Mouse (Mus musculus) brain, adult 2 months (tissue): ENCODE results near the gene Gpr132.

Experiments used
- DNase-seq: peaks from one replicate; pipeline ENCODE4 v3.0.0; 2011; ENCODE audit warnings: low read depth, low spot score

Gene Gpr132

DNA sequence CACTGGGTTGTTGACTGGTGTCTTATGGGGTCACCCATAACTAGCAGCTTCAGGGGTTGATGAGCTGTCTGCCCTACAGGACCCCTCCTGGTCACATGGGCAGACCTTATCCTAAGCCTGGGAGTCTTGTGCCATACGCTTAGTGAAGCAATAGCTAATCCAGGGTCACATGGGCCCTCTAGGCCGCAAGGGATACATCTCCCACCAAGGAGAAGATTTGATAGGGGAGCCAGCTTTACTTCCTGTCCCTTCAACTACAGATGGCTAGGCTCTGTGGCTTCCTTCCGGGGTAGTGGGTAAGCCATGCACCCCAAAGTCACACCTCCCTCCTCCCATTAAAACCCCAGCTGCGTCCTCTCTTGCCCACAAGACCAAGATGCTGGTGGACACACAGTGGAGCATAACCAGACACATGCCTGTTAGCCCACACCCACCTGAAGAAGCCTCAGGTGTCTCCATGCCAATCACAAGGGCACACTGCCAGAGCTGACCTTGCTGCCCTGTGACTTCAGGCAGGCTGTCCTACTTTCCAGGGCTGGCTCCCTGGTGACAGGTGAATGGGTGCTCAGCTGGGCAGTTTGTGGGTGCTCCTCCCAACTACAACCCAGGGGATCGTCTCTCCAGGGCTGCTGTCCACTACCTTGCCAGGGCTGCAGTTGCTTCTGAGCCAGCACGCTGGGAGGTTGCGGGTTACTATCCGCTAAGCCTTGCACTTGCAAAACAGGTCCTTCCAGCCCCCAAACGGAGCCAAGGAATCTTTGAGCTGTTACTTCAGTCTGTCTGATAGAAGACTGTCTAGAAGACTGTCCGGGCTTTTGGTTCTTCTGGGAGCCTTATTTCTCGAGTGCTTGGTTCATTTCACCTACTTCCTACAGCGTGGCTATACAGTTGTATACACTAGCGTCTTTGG is at the start of gene Gpr132:
Gene Gpr132, minus strand, starts transcription at position 51 of the 910 bp plus-strand sequence.
- no peak for DNase-seq

DNA sequence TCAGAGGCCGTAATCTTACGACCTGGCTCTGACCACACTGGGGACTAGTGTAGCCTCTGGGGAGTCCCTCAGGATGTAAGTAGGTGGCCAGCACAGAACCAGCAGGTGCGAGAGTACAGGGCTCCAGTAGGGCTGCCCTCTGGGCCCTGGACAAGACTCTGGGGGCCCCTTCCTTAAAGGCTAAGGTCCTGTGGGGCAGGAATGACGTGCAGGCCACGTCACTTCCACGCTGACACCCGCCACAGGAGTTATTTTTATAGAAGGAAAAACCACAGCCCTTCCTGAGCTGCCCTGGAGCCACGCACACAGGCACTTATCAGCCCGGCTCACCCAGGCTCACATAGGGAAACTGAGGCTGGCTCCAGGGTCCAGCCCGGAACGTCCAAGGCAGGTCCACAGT is 49.5 kb upstream of the Gpr132 start:
- no peak for DNase-seq

DNA sequence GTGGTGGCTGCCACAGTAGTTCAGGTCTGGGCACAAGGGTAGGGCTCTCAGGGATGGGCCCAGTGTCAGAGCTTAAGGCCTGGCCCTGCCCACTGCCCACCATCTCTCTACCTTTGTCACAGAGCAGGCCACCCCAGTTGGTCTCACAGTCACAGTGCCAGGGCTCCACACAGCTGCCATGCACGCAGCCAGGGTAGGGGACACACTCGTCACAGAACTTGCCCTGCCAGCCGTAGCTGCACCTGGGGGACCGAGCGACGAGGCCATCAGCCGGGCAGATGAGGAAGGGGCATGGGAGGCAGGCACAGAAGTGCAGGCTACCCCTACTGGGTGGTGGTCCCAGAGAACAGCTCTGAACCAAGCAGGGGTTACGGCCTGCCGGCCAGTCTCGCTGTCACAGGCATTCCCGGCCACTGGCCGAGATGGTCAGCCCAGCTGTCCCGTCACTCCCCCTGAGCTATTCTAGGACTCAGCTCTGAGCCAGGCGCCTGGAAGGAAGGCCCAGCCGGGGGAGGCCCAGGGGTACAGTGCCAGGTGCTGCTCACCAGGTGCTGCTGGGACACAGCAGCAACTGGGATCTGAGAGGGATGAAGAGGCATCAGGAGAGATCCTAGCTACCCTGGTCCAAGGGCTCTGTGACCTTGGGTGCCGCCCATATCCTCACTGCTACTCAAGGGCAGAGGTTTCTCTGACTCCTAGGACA is 48.8 kb upstream of the Gpr132 start:
- no peak for DNase-seq

DNA sequence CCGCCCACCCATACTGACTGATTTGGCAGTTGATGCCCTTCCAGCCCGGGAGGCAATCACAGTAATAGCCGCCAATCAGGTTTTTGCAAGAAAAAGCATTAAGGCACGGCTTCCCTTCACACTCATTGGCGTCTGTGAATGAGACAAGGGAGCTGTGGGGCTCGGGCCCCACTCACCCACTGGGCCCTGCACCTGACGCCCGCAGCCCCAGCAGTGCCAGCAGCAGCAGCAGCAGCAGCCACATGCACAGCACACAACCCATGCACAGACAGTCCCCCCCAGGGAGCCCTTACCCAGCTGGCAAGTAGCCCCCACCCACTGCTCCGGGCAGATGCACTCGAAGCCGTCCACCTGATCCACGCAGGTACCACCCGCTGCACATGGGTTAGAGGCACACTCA is 47.6 kb upstream of the Gpr132 start:
- DNase-seq = no peak

DNA sequence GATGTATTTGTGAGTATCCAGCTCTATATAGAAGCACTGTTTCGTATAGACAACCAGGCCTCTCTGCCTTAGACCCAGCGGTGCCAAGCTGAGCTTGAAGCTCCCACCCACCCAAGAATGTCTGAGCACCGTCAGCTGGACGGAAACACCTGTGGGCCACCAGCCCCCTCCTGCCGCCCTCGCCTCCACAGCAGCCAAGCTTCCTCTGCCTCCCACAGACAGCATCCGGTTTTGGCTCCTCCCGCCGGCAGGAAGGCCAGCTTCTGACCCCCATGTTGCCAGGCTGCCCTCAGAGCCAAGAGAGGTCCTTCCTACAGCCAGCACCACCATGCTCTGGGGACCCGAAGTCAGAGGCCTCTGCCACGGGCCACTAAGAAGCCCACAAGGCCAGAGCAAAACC is 46.5 kb upstream of the Gpr132 start:
- DNase-seq = no peak

DNA sequence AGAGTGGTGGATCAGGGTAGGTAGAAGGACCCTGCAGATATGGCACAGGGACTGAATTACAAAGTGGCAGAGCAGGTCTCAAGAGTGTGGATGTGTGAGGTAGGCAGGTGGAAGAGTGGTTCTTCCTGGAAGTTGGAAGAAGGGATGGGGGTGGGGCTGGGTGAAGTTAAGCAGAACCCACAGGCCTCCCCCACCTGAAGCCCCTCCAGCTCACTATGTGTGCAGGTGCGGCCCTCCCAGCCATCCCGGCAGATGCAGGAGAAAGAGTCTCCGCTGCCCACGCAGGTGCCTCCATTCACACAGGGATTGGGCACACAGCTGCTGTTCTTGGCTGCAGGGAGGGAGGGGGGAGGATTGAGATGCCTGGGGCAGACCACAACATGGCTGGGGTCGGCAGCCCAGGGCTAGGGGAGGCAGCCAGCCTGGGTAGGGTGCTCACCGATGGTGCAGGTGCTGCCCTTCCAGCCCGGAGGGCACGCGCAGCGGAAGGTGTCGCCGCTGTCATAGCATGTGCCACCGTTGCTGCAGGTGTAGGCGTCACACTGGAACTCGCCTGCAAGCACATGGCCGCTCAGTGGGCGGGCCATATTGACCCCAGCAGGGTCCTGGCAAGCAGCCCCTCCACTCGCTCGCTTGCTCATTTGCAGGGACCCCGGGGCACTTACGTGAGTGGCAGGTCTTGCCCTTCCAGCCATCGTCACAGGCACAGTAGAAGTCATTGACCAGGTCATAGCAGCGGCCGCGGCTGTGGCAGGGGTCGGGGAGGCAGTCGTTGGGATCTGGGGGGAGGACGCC is 45.1 kb upstream of the Gpr132 start:
- no peak for DNase-seq

DNA sequence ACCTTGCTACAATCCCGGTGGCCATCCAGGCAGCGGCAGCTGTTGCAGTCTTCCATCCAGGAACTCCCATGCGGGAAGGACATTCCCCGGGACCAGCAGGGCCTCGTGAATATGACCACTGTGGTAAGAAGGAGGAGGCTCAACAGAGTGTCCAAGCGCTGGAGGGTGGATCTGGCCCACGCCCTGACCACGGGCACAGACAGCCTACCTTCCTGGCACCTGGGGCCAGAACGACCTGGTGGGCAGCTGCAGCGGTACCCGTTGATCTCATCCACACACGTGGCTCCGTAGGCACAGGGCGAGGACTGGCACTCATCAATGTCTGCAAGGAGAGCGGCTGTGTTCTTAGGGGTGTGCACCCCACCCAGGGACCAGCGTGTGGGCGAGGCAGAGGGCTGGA is 43.7 kb upstream of the Gpr132 start:
- no peak for DNase-seq

DNA sequence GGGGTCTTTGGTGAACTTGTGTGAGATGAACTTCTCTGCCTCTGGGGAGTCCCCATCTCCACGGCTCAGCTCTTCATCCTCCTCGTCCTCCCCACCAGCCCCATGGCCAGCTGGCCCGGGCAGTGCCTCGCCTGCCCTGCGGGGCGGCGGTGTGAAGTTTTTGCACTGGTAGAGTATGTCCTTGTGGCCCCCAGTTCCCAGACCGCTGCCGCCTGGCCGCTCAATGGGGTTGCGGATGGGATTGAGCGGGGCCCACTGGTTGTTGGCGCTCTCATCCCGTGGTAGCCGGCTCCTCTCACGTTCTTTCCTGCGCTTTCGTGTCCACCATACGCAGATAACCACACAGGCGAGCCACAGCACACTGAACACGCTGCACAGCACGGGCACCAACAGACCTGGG is 41.0 kb upstream of the Gpr132 start:
- no peak for DNase-seq

DNA sequence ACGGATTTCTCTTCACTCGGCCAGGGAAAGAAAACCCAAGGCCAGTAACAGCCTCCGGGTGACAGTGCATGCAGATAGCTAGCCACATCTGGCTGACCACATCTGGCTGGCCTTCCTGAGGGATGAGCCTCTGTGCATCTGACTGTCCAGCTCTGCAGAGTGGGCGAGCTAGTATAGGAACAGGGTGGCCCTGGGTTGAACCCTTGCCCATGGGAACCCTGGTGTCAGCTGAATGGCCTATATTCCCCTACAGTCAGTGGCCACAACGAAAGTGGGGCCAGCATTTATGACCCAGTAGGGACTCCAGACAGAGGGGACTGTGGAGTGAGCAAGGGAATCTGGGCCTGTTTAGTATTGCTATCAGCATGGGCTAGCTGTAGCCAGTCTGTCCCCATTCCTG is 37.0 kb upstream of the Gpr132 start:
- no peak for DNase-seq

DNA sequence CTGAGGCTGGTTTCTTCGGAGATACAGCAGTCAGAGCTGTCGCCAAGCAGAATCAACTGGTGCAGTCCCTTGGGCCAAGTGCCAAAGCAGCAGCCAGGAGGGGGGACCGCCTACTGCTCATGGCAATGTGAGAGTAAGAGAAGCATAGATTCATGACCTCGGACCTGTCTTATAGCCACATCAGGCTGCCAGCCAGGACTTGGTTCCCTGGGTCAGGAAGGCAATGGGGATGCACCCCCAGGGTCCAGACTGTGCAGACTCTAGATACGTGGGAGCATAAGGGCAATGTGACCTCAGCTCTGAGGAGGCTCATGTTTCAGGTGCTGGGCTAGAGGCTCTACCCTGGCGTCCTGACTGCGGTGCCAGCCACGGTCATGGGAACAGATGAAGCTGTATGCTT is 35.9 kb upstream of the Gpr132 start:
- no peak for DNase-seq

DNA sequence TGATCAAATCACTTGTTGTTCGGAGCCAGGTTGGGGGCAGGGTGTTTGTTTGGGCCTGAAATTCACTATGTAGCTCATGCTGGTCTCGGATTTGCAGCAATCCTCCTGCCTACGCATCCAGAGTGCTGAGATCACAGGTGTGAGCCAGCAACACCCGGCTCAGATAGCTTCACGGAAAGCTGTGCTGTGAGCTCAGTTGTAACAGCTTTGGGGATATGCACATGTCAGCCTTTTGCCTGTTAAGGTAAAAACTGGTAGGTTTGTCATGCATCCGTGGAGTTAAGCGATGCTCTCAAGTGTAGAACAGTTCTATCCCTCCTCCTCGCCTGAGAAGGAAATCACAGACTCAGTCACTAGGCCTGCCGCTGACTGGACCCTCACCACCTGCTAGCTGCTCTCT is 32.6 kb upstream of the Gpr132 start:
- peak; percentile 90 for DNase-seq

DNA sequence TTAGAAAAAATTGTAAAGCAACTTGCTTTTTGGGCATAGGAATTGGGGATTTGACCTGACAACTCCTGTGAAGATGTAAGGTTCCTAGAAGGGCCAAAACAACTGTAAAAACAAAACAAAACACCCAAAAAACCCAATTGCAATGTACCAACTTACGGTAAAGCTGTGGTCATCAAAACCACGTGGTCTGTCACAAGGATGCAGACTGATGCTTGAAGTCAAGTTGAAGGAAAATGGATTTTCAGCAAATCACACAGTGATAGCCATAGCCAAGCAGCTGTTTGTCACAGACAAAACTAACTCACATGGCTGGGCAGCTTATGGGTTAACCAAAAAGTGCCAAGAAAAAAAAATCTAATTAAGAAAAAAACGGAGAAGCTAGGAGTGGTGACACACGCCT is 30.9 kb upstream of the Gpr132 start:
- no peak for DNase-seq

DNA sequence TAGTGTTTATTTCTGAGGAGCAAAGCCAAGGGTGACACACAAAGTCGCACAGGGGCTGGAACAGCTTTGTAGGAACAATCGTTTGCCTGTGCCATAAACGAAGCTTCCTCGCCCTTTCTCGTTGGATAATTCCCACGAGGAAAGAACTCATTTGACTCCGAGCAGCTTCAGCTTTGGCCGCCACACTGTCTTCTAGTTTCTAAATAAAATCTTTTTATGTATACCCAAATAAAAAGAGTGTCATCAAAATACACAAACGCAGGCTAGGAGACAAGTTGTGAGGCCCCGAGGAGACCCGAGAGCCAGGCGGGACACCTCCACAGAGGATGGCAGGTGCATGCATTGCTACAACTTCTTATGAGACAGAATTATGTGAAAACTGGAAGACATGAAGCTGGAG is 30.3 kb upstream of the Gpr132 start:
- DNase-seq = no peak

DNA sequence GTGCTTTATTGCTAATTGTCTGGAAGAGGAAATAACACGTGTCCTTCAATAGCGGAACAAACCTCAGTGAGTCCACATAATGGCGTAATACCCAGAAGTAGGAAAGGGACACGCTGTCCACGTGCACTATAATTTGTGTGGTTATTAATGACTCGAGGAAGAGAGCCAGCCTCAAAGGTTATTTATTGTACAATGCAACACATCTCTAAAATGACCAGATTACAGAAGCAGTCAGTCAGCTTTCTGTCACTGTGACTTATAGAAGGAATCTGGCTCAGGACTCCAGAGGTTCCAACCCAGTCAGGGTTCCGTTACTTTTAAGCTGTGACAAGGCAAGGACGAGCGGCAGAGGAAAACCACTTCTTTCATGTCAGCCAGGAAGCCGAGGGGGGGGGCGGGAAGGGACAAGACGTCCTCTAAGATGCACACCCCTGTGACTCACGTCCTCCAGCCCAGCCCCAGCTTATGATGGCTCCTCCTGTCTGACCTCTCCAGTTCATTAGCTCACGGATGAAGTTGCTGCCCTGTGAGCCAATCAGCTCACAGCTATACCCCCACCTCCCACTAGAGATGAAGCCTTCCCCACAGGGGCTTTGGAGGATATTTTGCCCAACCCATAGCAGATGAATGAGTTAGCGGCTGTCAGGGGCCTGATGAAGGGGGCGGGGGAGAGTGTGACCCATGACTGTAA is 29.6 kb upstream of the Gpr132 start:
- peak; percentile 33 for DNase-seq

DNA sequence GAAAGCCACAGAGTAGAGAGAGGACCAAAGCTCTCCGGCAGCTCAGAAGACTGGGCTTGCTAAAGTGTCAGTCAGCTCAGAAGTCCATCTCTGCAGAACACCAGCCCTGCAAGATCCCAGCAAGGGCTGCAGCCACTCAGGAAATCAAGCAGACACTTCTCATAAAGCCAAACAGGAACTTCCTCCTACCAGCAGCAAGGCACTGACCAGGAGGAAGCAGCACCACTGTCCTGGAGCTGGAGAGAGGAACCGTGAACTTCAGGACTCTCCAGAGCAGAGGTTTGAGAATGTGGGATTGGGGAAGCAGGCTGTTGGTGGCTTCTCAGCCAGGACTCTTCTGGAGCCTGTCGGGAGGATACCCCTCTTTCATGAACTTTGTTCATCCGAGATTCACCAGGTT is 26.9 kb upstream of the Gpr132 start:
- DNase-seq = peak; percentile 25

DNA sequence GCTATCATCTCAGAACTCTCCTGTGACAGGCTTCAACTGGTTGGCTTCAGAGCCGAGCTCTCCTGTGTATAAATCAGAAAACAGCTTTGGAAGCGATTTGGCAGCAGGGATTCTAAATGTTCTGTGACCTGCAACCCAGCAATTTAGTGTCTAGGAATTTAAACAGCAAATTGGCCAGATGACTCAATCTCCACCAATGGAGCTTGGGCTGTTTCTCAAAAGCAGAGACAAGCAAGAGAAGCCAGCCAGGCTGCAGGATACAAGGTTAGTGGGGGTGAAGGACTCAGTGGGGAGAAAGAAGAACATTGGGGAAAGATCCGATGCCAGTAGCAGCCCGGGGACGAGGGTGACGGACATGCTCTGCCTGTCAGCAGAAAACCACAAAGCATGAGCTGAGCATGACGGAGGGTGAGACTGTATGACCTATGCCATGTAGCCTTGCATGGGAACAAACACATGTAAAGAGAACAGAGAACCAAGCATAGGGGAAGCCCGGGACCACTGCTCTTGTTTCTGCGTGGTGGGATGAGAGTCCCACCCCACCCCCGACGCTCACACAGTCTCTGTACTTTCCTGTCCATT is 26.4 kb upstream of the Gpr132 start:
- DNase-seq = peak; percentile 71

DNA sequence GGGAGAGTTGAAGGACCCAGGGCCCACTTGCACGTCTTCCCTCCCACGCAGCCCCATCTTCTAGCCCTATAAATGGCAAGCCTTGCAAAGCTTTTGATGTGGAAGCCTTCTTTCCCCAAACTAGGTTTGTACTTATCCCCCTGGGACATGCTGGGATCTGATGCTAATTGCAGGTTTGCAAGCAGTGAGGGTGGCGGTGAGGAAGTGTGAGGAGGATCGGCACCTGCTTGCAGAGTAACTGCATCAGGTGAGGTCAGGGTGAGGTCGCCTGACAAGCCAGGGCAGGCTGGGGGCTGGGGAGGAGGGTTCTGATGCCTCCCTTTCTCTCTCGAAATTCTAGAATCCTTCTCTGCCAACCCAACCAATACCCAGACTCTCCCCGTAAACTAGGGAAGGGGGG is 17.4 kb upstream of the Gpr132 start:
- DNase-seq = peak; percentile 49

DNA sequence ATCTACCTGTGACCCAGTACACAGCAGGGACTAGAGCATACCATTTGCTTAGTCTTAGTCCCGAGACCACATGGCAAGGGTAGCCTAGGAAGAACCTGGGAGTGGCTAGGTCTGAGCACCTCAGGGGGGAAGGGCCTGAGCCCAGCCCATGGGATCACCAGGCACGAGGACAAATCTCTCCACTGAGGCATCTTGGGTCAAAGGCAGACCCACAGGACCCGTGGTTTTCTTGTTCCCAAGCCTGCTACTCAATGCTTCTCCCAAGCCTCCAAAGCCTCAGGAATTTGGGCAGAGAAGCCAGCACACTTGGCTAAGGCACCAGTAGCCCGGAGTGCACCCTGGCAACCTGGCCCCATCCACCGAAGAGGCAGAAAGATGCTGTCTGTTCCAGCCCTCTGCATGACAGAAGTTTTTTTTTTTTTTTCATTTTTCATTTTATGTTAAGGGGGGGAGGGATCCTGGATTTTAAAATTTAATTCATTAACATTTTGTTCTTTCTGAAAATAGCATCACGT is 13.3 kb upstream of the Gpr132 start:
- DNase-seq = no peak

DNA sequence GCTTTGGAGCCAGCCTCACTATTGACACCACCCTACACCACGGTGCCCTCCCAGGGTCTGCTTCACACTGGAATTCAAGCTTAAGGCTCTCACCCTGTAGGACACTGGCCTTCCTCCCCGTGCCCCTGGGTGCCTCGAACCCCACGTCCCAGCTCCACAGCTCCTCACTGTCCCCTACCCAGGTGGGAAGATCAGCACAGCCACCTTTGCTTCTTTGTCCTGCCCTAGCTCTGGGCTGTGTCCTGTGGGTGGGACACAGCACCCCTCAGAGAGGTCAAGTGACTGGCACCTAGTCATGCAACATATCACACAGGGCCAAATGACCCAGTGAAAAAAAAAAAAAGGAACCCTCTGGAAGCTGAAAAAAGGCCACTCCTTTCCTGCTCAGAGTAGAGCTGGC is 12.6 kb upstream of the Gpr132 start:
- DNase-seq = no peak

DNA sequence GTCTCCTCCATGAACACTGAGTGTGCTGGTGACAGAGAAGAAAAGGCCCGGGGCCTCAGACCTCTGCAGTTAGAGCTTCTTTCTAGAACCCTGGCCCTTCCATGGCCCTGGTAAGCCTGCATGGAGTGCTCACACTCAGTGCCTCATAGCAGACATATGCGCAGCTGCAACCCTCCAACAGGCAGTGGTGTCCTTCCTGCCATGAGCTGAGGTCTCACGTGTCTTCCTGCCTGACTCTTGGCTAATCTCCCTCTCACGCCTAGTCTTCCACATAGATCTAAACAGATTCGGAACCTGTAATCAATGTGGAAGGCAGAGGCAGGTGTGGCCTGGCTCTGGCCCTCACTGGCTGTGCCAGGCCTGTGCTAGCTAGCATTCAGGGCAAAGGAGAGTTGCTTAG is 11.7 kb upstream of the Gpr132 start:
- no peak for DNase-seq

DNA sequence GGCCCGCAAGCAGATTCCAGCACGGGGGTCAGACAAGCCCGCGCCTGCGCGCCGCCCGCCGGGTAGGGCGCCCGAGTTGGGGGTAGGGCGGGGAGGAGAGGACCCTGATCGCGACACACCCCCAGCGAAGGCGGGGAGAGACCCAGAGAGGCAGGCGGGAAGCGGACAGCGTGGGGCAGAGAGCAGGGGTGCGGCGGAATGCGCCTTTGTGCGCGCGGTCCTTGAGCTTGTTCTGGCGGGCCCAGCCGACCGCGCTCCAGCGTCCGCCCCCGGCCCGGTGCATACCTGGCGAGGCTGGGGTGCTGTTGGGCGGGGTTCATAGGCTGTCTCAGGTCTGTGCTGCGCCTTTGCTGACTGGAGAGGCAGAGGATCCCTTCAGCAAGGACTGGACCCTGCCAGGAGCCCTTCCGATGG is 9.6 kb upstream of the Gpr132 start:
- DNase-seq = no peak
